Mouse (Mus musculus): ENCODE data around the gene Gpatch2. TPM values are rescaled to one million over a fixed set of nuclear protein-coding genes. Genes with fewer than 3 reads are reported as not detected.

Gpatch2 gene
- 14.0 and 23.2 TPM in 2 replicates for polyA plus RNA-seq (2014; fragmentation: Nextera tagmentation; extraction: Ambion mirVana)

- peak within 1 kb of the TSS; percentile 59 for H3K4me3 ChIP-seq (ENCODE audit: low read length)
- ATAC-seq (ENCODE audit: low FRiP score, low TSS enrichment), result peak; percentile 93
- no peaks in the 10 kb centered on the region for H3K9me3 ChIP-seq (ENCODE audit: control insufficient read depth, low read length)
- 1% methylated on average over 58 of the region's 58 CpGs for WGBS
- peak within 1 kb of the TSS; percentile 84 for H3K9ac ChIP-seq (ENCODE audit: low read depth, low read length)
- H3K27me3 ChIP-seq (ENCODE audit: control insufficient read depth, insufficient read depth, low read length), result no peaks in the 10 kb centered on the region
- H3K36me3 ChIP-seq (ENCODE audit: control insufficient read depth, insufficient read depth, low read length), result no peaks in the 10 kb centered on the region
- H3K4me2 ChIP-seq (replicated peaks; ENCODE audit: low read depth, low read length), result peak within 1 kb of the TSS; percentile 67
- H3K27ac ChIP-seq (ENCODE audit: low read depth, low read length), result peak within 1 kb of the TSS; percentile 71; the same call in 1 of the 2 replicates
- no peaks in the 10 kb centered on the region for H3K4me1 ChIP-seq (ENCODE audit: control insufficient read depth, insufficient read depth, low read length)
Observed at GRCm38 (mm10) chr1:187215181-187216116, at the start of gene Gpatch2, which contains the start of gene Spata17. Gene Gpatch2 (plus strand): TSS chr1:187215508. Gene Spata17 (minus strand): TSS chr1:187215465.

DNA sequence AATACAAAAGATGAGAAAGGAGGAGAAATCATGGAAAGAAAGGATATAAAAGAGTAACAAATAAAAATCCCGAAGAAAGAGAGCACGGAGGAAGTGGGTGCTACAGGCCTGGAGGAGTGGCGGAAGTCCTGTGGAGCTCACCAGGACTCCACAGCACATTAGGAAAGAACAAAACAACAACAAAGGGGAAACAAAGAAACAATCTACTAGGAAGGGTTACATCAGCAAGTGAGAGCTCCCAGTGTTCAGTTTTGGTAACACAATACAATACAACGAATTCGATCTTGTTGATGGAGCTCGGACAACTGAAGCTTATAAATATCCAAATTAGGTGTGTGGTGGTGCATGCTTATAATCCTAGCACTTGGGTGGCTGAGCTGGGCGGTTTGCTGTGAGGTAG is 45.7 kb upstream of the Gpatch2 start:
- H3K36me3 ChIP-seq (ENCODE audit: control insufficient read depth, insufficient read depth, low read length), result no peaks in the 10 kb centered on the region
- H3K27ac ChIP-seq (ENCODE audit: low read depth, low read length), result no peak overlapping the region
- no peak for ATAC-seq (ENCODE audit: low FRiP score, low TSS enrichment)
- H3K4me3 ChIP-seq (ENCODE audit: low read length), result no peak overlapping the region
- no peaks in the 10 kb centered on the region for H3K4me1 ChIP-seq (ENCODE audit: control insufficient read depth, insufficient read depth, low read length)
- no peaks in the 10 kb centered on the region for H3K9me3 ChIP-seq (ENCODE audit: control insufficient read depth, low read length)
- 85% methylated on average over 7 of the region's 7 CpGs for WGBS
- no peak overlapping the region for H3K9ac ChIP-seq (ENCODE audit: low read depth, low read length)
- no peaks in the 10 kb centered on the region for H3K27me3 ChIP-seq (ENCODE audit: control insufficient read depth, insufficient read depth, low read length)
- no peak overlapping the region for H3K4me2 ChIP-seq (replicated peaks; ENCODE audit: low read depth, low read length)

DNA sequence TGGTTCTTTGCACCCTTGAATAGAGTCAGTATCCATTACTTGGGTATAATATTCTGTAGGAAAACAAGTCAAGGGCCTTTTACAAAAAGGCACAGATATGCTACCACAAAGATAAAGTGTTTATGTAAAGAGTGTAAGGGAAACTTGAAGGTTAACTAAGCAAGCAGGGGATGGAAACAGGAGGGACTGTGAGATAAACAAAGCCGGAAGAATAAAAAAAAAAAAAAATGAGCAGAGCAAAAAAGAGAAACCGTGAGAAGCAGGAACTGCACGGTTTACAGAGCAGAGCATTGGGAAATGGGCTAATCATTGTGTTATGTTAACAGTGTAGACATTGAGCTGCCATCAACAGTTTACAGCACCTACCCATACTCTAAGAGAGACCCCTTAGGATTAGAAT is 44.9 kb upstream of the Gpatch2 start:
- H3K27me3 ChIP-seq (ENCODE audit: control insufficient read depth, insufficient read depth, low read length), result no peaks in the 10 kb centered on the region
- WGBS, result 73% methylated on average over 3 of the region's 3 CpGs
- H3K27ac ChIP-seq (ENCODE audit: low read depth, low read length), result no peak overlapping the region
- no peak overlapping the region for H3K4me2 ChIP-seq (replicated peaks; ENCODE audit: low read depth, low read length)
- H3K4me1 ChIP-seq (ENCODE audit: control insufficient read depth, insufficient read depth, low read length), result no peaks in the 10 kb centered on the region
- no peaks in the 10 kb centered on the region for H3K36me3 ChIP-seq (ENCODE audit: control insufficient read depth, insufficient read depth, low read length)
- no peak overlapping the region for H3K4me3 ChIP-seq (ENCODE audit: low read length)
- ATAC-seq (ENCODE audit: low FRiP score, low TSS enrichment), result no peak
- H3K9ac ChIP-seq (ENCODE audit: low read depth, low read length), result no peak overlapping the region
- H3K9me3 ChIP-seq (ENCODE audit: control insufficient read depth, low read length), result no peaks in the 10 kb centered on the region

GRCm38 (mm10) chr1:187175991-187176390 is 39.3 kb upstream of the Gpatch2 start:
- Histone ChIP-seq H3K27me3 (ENCODE audit: control insufficient read depth, insufficient read depth, low read length) (no peaks in the 10 kb centered on the region), H3K4me2 (replicated peaks; ENCODE audit: low read depth, low read length) (no peak overlapping the region), H3K4me3 (ENCODE audit: low read length) (no peak overlapping the region), H3K9me3 (ENCODE audit: control insufficient read depth, low read length) (no peaks in the 10 kb centered on the region), H3K27ac (ENCODE audit: low read depth, low read length) (no peak overlapping the region), H3K9ac (ENCODE audit: low read depth, low read length) (no peak overlapping the region), H3K36me3 (ENCODE audit: control insufficient read depth, insufficient read depth, low read length) (no peaks in the 10 kb centered on the region), H3K4me1 (ENCODE audit: control insufficient read depth, insufficient read depth, low read length) (no peaks in the 10 kb centered on the region)
- ATAC-seq (ENCODE audit: low FRiP score, low TSS enrichment), result no peak
- 90% methylated on average over 1 of the region's 1 CpGs for WGBS

- Histone ChIP-seq H3K4me3 (ENCODE audit: low read length) (no peak overlapping the region), H3K4me2 (replicated peaks; ENCODE audit: low read depth, low read length) (no peak overlapping the region), H3K27me3 (ENCODE audit: control insufficient read depth, insufficient read depth, low read length) (no peaks in the 10 kb centered on the region), H3K4me1 (ENCODE audit: control insufficient read depth, insufficient read depth, low read length) (no peaks in the 10 kb centered on the region), H3K36me3 (ENCODE audit: control insufficient read depth, insufficient read depth, low read length) (no peaks in the 10 kb centered on the region), H3K9ac (ENCODE audit: low read depth, low read length) (no peak overlapping the region), H3K9me3 (ENCODE audit: control insufficient read depth, low read length) (no peaks in the 10 kb centered on the region), H3K27ac (ENCODE audit: low read depth, low read length) (no peak overlapping the region)
- 91% methylated on average over 1 of the region's 1 CpGs for WGBS
- no peak for ATAC-seq (ENCODE audit: low FRiP score, low TSS enrichment)
Observed at GRCm38 (mm10) chr1:187178546-187178945, 36.8 kb upstream of the Gpatch2 start.

GRCm38 (mm10) chr1:187205506-187205905 is 9.8 kb upstream of the Gpatch2 start:
- WGBS, result 77% methylated on average over 6 of the region's 6 CpGs
- Histone ChIP-seq H3K9ac (ENCODE audit: low read depth, low read length) (no peak overlapping the region), H3K36me3 (ENCODE audit: control insufficient read depth, insufficient read depth, low read length) (no peaks in the 10 kb centered on the region), H3K27me3 (ENCODE audit: control insufficient read depth, insufficient read depth, low read length) (no peaks in the 10 kb centered on the region), H3K4me3 (ENCODE audit: low read length) (no peak overlapping the region), H3K4me2 (replicated peaks; ENCODE audit: low read depth, low read length) (no peak overlapping the region), H3K9me3 (ENCODE audit: control insufficient read depth, low read length) (no peaks in the 10 kb centered on the region), H3K27ac (ENCODE audit: low read depth, low read length) (no peak overlapping the region), H3K4me1 (ENCODE audit: control insufficient read depth, insufficient read depth, low read length) (no peaks in the 10 kb centered on the region)
- ATAC-seq (ENCODE audit: low FRiP score, low TSS enrichment), result no peak

- no peak for ATAC-seq (ENCODE audit: low FRiP score, low TSS enrichment)
- Histone ChIP-seq H3K27ac (ENCODE audit: low read depth, low read length) (no peak overlapping the region), H3K36me3 (ENCODE audit: control insufficient read depth, insufficient read depth, low read length) (no peaks in the 10 kb centered on the region), H3K4me1 (ENCODE audit: control insufficient read depth, insufficient read depth, low read length) (no peaks in the 10 kb centered on the region), H3K4me2 (replicated peaks; ENCODE audit: low read depth, low read length) (no peak overlapping the region), H3K9me3 (ENCODE audit: control insufficient read depth, low read length) (no peaks in the 10 kb centered on the region), H3K27me3 (ENCODE audit: control insufficient read depth, insufficient read depth, low read length) (no peaks in the 10 kb centered on the region), H3K9ac (ENCODE audit: low read depth, low read length) (no peak overlapping the region), H3K4me3 (ENCODE audit: low read length) (no peak overlapping the region)
- 50% methylated on average over 4 of the region's 4 CpGs for WGBS
Observed at GRCm38 (mm10) chr1:187209496-187209895, 5.8 kb upstream of the Gpatch2 start.

DNA sequence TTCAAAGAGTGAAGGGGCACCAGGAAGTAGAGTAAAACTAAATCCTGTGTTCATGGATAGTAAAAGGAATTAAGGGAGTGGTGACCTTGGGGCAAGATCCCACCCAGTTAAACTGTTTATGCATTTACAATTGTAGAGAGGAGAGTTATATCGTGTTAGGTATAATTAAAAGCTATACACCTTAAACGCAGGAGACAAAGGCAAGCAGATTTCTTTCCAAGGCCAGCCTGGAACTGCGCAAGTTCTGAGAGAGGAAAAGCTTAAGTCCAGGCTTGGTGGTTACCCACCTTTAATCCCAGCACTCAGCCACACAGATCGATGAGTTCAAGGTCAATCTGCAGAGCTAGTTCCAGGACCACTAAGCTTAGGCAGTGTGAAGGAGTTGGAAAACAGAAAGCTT is 4.6 kb upstream of the Gpatch2 start:
- Histone ChIP-seq H3K36me3 (ENCODE audit: control insufficient read depth, insufficient read depth, low read length) (no peaks in the 10 kb centered on the region), H3K27ac (ENCODE audit: low read depth, low read length) (no peak overlapping the region), H3K27me3 (ENCODE audit: control insufficient read depth, insufficient read depth, low read length) (no peaks in the 10 kb centered on the region), H3K4me1 (ENCODE audit: control insufficient read depth, insufficient read depth, low read length) (no peaks in the 10 kb centered on the region), H3K4me2 (replicated peaks; ENCODE audit: low read depth, low read length) (no peak overlapping the region), H3K9ac (ENCODE audit: low read depth, low read length) (no peak overlapping the region), H3K4me3 (ENCODE audit: low read length) (no peak overlapping the region), H3K9me3 (ENCODE audit: control insufficient read depth, low read length) (no peaks in the 10 kb centered on the region)
- ATAC-seq (ENCODE audit: low FRiP score, low TSS enrichment), result no peak
- 87% methylated on average over 4 of the region's 4 CpGs for WGBS

- Histone ChIP-seq H3K9ac (ENCODE audit: low read depth, low read length) (no peak overlapping the region), H3K4me1 (ENCODE audit: control insufficient read depth, insufficient read depth, low read length) (no peaks in the 10 kb centered on the region), H3K27ac (ENCODE audit: low read depth, low read length) (no peak overlapping the region), H3K27me3 (ENCODE audit: control insufficient read depth, insufficient read depth, low read length) (no peaks in the 10 kb centered on the region), H3K4me2 (replicated peaks; ENCODE audit: low read depth, low read length) (no peak overlapping the region), H3K4me3 (ENCODE audit: low read length) (no peak overlapping the region), H3K9me3 (ENCODE audit: control insufficient read depth, low read length) (no peaks in the 10 kb centered on the region), H3K36me3 (ENCODE audit: control insufficient read depth, insufficient read depth, low read length) (no peaks in the 10 kb centered on the region)
- WGBS, result 94% methylated on average over 9 of the region's 9 CpGs
- ATAC-seq (ENCODE audit: low FRiP score, low TSS enrichment), result no peak
Observed at GRCm38 (mm10) chr1:187216620-187217410, 1.5 kb downstream of the Gpatch2 start.

Measured in kidney, embryonic 14.5 days (tissue).